Mouse (Mus musculus) adrenal gland, postnatal 14 days (tissue): ENCODE measurements around the gene Alk. TPM values are rescaled to one million over a fixed set of nuclear protein-coding genes. Genes with fewer than 3 reads are reported as not detected.

Experiments
- DNase-seq: peaks from one replicate; pipeline ENCODE4 v3.0.0; 2021; ENCODE audit warnings: mixed read lengths
- long read RNA-seq, 2 experiments: library from polyadenylated mRNA; stranded (forward); transcript quantifications; one replicate each; pipeline ENCODE4 v2.0.0; 2021
- total RNA-seq: library from RNA; stranded (reverse); gene quantifications from 2 replicates; pipeline ENCODE4 v1.2.3, GENCODE M21; 2021

Alk gene
- 0.30 TPM in 1 of 2 replicates, not detected in the other for total RNA-seq
- long read RNA-seq, experiment 1, result 0 reads
- long read RNA-seq, experiment 2, result 0 reads

- DNase-seq, result peak; percentile 91
Observed at GRCm38 (mm10) chr17:72604610-72604980, at the start of gene Alk. Gene Alk, minus strand, starts transcription at chr17:72604627.

- DNase-seq, result no peak
Observed at GRCm38 (mm10) chr17:72652801-72653200, 48.4 kb upstream of the Alk start.

- DNase-seq, result no peak
Observed at GRCm38 (mm10) chr17:72648607-72649217, 44.3 kb upstream of the Alk start.

- DNase-seq, result no peak
Observed at GRCm38 (mm10) chr17:72646167-72646566, 41.7 kb upstream of the Alk start.

- DNase-seq, result no peak
Observed at GRCm38 (mm10) chr17:72640095-72640494, 35.7 kb upstream of the Alk start.

- DNase-seq, result no peak
Observed at GRCm38 (mm10) chr17:72639400-72639799, 35.0 kb upstream of the Alk start.

- DNase-seq, result peak; percentile 86
Observed at GRCm38 (mm10) chr17:72606251-72606650, 1.8 kb upstream of the Alk start.

- peak; percentile 3 for DNase-seq
Observed at GRCm38 (mm10) chr17:72603886-72604609, 379 bp downstream of the Alk start.

- peak; percentile 91 for DNase-seq
Observed at GRCm38 (mm10) chr17:72603118-72603885, 1.1 kb downstream of the Alk start.

GRCm38 (mm10) chr17:72600806-72601205 lies 3.6 kb downstream of the Alk start:
- DNase-seq, result no peak

- DNase-seq, result no peak
Observed at GRCm38 (mm10) chr17:72587671-72588070, 16.8 kb downstream of the Alk start.

GRCm38 (mm10) chr17:72580142-72580541 lies 24.3 kb downstream of the Alk start:
- no peak for DNase-seq

- no peak for DNase-seq
Observed at GRCm38 (mm10) chr17:72579321-72579720, 25.1 kb downstream of the Alk start.

- no peak for DNase-seq
Observed at GRCm38 (mm10) chr17:72571379-72571778, 33.0 kb downstream of the Alk start.

GRCm38 (mm10) chr17:72569491-72569890 lies 34.9 kb downstream of the Alk start:
- DNase-seq, result no peak

- no peak for DNase-seq
Observed at GRCm38 (mm10) chr17:72563423-72563822, 41.0 kb downstream of the Alk start.

- no peak for DNase-seq
Observed at GRCm38 (mm10) chr17:72561471-72561870, 43.0 kb downstream of the Alk start.

- DNase-seq, result no peak
Observed at GRCm38 (mm10) chr17:72560771-72561170, 43.7 kb downstream of the Alk start.

- DNase-seq, result no peak
Observed at GRCm38 (mm10) chr17:72557029-72557735, 47.2 kb downstream of the Alk start.

- DNase-seq, result no peak
Observed at GRCm38 (mm10) chr17:72546274-72546673, 58.2 kb downstream of the Alk start.

- DNase-seq, result no peak
Observed at GRCm38 (mm10) chr17:72535304-72535703, 69.1 kb downstream of the Alk start.

GRCm38 (mm10) chr17:72532266-72532665 lies 72.2 kb downstream of the Alk start:
- DNase-seq, result no peak
